Mouse (Mus musculus): ENCODE data around the gene Ptprq.

Ptprq gene

DNA sequence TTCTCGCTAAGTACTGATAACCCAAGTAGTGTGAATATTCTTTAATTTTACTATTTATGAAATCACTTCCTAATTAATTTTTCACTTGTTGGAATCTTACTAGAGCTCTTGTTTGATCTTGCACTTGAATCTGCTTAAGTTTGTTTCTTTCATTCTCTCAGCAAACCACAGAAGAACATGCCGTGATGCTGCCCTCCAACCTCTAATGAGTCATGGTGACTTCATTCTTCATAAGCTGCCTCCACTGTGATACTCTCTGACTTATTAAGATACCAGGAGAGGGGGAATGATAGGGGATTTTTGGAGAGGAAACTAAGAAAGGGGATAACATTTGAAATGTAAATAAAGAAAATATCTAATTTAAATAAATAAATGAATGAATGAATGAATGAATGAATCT is 60.7 kb downstream of the Ptprq start:
- ATAC-seq (ENCODE audit: insufficient number of reproducible peaks, low FRiP score, low TSS enrichment), result no peak

DNA sequence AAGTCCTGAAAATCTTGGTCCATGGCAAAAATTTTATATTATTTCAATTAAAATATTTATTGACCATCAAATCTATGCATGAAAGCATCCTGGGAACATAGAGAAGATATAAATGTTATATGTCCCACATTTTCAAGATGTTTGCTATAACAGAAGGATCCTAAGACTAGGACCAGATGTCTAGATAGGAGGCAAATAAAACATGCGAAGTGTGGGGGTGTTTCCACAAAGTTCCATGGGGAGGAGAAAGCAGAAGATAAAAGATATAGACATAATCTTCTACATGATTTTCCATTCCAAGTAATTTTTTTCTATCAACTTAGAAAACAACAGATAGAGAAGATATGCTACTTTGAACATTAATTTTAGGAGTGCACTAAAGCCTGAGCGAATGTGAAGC is 70.2 kb downstream of the Ptprq start:
- ATAC-seq (ENCODE audit: insufficient number of reproducible peaks, low FRiP score, low TSS enrichment), result no peak

DNA sequence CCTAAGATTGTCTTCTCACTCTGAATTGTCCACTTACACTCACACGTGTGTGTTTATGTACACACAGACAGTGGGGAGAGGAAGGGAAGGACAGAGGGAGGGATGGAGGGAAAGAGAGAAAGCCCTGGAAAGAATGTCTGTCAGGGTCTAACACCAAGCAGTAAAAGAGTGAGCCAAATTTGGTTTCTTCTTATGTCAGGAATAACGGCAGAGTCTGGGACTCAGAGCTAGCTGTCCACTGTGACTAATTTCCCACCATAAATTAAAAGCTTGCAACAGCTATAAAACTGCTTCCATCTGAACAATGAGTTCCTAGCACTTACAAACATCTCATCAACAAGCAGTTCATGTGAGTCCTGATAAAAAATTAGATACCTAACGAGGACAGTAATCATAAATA is 91.7 kb downstream of the Ptprq start:
- ATAC-seq (ENCODE audit: insufficient number of reproducible peaks, low FRiP score, low TSS enrichment), result no peak

DNA sequence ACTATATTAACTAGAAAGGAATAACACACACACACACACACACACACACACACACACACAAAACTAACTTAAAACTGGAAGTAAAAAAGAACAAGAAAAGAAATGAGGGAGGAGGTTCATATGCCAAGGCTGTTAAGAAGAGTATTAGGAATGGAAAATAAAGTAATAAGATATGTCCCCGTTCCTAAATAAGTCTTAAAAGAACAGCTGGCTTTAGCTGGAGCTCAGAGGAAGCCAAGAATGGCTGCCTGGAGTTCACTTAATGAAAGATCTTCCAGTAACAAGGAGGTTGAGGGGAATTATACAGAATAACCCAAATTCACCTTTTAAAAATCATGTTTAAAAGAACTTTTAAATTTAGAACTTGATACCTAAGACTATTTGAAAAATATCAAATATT is 93.2 kb downstream of the Ptprq start:
- no peak for ATAC-seq (ENCODE audit: insufficient number of reproducible peaks, low FRiP score, low TSS enrichment)

DNA sequence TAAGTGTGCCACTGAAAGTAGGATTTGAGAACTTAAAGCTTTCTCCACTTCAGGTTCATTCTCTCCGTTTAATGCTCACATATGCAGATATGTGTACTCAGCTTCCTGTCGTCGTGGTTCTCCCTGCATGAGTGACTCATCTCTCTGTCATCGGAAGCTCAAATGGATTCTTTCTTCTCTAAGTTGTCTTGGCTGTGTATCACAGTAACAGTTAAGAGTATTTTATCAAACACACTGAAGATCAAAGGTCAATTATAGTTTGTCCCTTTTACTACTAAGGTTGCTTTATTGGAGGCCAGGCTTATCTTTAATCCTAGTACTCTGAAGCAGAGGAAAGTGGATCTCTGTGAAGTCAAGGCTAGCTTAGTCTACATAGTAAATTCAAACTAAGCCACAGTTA is 95.6 kb downstream of the Ptprq start:
- no peak for ATAC-seq (ENCODE audit: insufficient number of reproducible peaks, low FRiP score, low TSS enrichment)

DNA sequence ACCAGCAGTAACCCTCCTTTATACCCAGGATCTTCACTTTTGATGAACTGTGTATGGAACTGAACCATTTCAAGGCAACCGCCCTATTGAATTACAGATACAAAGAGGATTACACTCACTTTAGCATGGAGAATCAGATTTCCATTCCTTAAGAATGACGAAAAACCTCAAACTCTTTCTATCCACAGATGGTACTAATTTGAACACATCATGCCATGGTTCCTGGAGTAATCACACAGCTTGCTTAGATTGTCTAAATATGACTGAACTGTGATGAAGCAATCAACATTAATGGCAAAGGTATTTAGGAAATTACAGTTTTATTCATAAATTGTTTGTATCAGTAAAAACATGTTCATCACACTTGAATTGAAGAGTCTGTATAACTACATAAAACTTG is 104.4 kb downstream of the Ptprq start:
- ATAC-seq (ENCODE audit: insufficient number of reproducible peaks, low FRiP score, low TSS enrichment), result no peak

DNA sequence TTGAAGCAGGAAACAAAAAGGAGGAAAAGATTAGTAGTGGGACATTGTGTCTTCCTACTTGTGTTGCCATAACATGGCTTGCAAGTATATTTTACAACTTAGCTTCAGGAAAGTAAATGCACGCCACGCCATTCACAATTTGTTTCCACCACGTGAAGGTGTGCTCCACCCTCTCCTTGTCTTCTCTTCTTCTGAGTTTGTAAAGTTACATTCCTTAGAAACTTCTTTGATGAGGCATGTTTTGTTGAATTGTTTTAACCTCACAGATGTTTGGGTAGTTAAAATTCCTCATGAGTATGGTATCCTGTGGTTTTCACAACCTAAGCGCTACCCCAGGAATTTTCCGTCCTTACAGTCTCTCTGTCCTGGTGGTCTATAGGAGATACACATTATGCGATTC is 118.5 kb downstream of the Ptprq start:
- no peak for ATAC-seq (ENCODE audit: insufficient number of reproducible peaks, low FRiP score, low TSS enrichment)

DNA sequence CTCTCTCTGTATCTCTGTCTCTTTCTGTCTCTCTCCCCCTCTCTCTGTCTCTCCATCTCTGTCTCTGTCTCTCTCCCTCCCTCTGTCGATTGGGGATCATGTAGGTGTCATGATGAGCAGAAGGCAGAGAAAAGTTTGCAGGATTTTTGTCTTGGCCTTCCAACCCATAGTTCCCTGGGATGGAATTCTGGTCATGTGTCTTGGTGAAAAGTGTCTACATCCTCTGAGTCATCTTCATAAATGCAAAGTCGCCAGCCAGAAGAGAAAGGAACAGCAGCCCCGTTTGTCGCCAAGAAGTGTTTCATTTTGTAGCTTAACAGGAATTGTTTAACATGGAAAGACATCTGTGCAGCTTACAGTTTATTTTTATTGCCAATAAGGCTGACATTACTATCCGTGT is 136.5 kb downstream of the Ptprq start:
- no peak for ATAC-seq (ENCODE audit: insufficient number of reproducible peaks, low FRiP score, low TSS enrichment)

DNA sequence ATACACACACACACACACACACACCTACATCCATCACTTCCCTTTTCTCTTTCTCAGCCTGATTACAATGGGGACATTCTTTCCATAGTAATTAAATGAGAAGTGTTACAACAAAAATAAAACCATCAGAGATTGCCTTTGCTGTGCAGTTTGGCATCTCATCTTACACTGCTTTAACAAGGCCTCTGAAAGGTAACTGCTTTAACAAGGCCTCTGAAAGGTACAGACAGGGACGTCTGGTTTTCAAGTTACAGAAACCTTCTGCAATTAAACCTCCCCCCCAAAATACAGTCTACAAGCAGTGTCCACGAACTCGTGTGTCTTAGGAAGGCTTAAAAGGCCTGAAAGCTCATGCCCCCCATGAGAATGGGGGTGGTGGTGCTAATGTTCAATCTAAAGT is 150.8 kb downstream of the Ptprq start:
- ATAC-seq (ENCODE audit: insufficient number of reproducible peaks, low FRiP score, low TSS enrichment), result no peak

DNA sequence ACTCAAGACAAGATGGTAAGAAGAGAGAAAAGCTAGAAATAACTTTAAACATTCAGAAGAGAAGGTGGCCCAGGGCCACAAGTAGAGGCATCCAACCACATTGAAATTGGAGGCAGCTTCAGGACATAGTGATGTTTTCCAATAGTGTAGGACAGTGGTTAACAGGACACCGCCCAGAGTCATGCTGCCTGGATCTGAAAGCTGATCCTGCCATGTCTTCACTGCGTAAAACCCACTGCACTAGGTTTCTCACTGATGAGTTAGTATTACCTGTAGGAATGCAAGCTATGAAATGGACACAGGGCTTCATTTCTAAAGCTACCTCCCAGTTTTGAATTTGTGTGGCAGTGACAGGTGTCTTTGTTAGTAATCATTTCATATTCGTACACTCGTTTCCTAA is 151.6 kb downstream of the Ptprq start:
- ATAC-seq (ENCODE audit: insufficient number of reproducible peaks, low FRiP score, low TSS enrichment), result no peak

DNA sequence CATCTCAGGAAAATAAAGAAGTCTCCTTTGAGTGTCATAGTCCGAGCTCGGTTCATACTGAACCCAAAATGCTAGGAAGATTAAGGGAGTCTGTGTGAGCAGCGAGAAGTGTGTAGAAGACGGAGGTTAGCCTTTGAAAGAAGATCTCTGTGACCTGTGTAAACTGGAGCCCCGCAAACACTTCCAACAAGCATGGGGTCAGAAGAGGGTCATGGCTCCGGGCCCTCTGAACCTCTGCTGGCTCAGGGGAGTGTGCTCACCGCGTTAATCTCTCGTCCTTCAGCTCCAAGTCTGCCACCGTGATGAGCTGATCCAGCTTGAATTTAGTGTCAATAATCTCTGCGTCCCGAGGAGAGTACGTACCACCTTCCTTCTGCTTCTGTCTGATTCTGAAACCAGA is 157.0 kb downstream of the Ptprq start:
- no peak for ATAC-seq (ENCODE audit: insufficient number of reproducible peaks, low FRiP score, low TSS enrichment)

DNA sequence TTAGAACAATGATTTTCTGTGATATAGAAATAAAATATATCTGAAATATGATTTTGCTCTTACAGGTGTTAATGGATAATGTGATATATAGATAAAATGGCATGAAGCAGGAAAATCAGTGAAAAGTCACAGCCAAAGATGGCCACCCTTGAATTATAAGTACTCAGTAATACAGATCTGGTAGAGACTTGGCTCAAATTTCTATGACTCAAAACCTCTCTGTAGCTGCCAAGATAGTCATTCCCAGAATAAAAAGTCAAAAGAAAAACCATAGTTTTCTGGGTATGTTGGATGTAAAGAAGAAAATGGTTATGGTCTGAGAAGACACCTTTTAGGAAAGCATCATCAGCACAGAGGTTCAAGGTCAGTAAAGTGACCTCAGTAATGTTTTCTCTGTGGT is 159.0 kb downstream of the Ptprq start:
- no peak for ATAC-seq (ENCODE audit: insufficient number of reproducible peaks, low FRiP score, low TSS enrichment)

DNA sequence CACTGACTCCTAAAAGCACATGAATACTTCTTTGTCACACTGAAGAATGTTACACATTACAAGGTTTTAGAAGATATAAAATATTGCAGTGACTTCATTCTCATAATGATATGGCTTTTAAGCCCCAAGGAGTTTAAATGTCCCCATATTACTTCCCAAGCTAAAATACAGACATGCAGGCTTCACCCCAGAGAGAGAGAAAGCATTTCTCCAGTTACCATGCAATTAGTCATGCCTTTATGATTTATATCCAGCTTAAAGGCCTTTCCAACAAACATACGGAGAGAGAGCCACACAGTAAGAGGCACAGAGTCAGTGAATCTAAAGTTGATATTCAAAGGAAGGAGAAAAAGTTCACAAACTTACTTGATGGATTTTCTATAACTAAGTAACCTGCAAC is 176.8 kb downstream of the Ptprq start:
- no peak for ATAC-seq (ENCODE audit: insufficient number of reproducible peaks, low FRiP score, low TSS enrichment)

DNA sequence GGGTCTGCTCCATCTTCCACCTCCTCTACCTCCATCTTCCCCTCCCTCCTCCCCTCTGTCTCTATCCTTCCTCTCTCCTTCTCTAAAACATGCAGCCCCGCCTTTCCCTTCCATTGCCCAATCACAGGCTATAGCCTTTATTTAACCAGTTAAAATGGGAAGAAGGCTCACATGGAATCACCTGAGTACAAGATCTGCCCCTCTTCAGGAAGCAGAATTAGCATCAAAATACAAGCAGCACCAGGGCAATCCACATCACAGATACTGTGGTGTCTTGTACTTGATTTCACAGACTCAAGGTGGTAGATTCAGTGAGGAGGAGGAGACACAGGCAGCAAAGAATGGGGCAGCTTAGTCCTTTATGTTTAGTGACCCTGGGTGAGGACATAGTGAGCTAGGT is 191.1 kb downstream of the Ptprq start:
- ATAC-seq (ENCODE audit: insufficient number of reproducible peaks, low FRiP score, low TSS enrichment), result no peak

DNA sequence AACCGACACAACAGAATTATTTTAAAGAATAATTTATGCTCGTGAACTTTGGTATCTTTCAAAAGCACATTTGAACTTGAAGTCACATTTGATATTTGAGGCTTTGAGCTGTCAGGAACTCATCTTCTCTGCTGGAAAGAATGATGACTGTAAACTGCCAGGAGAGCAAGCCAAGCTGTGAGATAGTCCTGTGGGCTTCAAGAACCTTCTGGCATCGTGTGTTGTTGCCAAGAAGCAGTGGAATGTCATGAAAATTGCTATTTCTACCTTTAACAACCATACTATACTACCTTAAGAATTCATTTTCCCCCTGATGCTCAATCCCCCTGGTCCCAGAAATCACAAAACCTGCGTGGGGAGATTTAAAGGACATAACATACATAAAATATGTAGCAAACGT is 200.6 kb downstream of the Ptprq start:
- ATAC-seq (ENCODE audit: insufficient number of reproducible peaks, low FRiP score, low TSS enrichment), result no peak

DNA sequence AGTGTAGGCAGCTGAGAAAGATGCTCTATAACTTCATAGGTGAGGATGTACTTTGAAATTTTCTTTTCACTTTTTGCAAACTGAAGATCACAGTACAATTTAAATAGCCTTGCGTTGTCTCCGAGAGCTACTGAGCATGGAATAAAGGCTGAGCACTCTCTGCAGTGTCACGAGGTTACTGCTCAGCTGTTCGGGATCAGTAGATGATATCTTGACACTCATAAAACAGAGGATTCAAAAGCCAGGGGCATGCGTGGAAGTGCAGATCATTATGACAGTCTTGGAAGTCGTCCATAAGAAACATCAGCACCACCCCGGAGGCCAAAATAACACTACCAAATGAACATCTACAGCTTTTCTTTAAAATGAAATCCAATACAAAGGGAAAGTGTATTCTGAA is 203.2 kb downstream of the Ptprq start:
- no peak for ATAC-seq (ENCODE audit: insufficient number of reproducible peaks, low FRiP score, low TSS enrichment)

DNA sequence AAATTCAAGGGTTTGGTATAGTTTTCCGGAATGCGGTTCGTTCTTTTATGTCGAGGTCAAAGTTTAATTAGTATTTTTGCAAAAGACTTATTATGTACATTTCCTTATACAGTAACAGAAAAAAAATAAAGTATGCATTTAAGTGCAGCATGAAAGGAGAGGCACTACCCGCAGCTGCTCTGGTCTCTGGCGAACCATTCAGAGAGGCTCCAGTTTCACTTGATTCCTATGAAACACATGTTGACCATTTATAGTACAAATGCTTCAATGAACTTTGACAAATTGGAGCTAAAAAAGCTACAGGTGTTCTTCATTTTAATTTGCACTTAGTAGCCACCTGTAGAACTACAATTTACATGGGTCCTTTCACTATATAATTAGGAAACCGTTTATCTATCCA is 205.1 kb downstream of the Ptprq start:
- no peak for ATAC-seq (ENCODE audit: insufficient number of reproducible peaks, low FRiP score, low TSS enrichment)

DNA sequence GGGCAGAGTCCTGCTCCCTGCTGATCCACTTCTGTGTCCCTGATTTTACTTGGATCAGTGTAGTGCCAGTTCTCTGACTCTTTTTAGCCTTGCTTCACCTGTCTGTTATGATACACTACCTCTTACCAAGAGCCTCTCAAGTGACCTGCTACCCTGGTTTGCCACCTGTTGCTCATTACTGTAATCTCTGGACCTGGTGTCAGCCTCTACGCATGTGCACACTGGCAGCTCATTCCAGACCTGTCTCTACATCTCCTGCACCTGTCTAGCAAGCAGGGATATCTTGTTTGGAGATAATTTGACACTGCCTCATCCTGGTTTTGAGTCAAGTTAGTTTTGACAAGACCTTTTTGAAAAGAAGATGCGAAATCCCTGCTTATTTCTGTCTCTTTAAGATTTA is 213.5 kb downstream of the Ptprq start:
- no peak for ATAC-seq (ENCODE audit: insufficient number of reproducible peaks, low FRiP score, low TSS enrichment)

DNA sequence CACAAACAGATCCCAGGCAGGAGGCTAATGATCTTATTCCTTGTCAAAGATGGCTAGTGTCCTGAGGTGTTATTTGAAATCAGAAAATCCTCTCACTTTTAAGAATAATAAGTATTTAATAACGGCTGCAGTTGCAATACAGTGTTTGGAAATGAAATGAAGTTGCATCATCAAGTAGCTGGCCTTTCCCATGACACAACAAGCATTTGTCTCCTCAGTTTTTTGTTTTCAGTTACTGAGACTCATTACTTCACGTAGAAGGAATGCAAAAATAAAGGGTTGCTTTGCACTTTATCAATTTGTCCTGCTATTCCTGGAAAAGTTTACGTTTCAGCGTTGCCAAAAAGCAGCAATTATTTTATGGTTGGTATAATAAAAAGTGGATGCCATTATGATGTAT is 216.4 kb downstream of the Ptprq start:
- ATAC-seq (ENCODE audit: insufficient number of reproducible peaks, low FRiP score, low TSS enrichment), result no peak

DNA sequence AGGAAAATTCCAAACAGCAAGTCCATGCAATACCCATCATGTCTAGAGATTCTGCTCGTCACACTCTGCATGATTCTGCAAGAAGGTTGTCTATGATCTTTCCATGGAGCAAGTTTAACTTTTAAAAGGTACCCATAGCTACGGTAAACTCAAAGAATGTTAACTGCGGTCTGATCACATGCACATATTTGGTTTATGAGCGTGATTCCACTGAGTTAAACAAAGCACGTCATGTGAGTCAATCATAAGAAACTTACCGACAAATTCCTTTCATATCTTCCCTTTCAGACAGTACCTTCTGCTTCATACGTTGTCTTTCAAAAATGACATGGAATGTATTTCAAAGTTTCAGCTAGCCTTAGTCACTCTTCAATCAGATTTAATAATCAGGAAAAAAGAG is 217.7 kb downstream of the Ptprq start:
- ATAC-seq (ENCODE audit: insufficient number of reproducible peaks, low FRiP score, low TSS enrichment), result no peak

DNA sequence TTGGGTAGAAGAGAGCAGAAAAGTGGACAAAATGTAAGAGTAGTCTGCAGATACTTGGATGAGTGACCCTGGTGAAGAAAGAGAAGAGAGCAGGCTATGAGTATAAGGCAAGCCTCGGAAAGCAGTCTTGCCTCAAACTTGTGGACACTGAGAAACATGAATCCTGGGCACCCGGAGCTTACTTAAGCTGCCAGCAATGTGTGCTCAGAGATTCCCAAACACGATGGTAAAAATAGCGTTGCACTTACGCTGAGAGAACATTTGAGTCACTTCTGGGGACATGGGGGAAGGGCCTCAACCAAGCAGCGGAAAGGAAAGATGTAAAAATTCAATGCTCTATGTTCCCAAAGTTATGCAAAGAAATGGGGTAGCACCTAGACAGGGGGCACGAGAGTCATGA is 220.2 kb downstream of the Ptprq start:
- ATAC-seq (ENCODE audit: insufficient number of reproducible peaks, low FRiP score, low TSS enrichment), result no peak

DNA sequence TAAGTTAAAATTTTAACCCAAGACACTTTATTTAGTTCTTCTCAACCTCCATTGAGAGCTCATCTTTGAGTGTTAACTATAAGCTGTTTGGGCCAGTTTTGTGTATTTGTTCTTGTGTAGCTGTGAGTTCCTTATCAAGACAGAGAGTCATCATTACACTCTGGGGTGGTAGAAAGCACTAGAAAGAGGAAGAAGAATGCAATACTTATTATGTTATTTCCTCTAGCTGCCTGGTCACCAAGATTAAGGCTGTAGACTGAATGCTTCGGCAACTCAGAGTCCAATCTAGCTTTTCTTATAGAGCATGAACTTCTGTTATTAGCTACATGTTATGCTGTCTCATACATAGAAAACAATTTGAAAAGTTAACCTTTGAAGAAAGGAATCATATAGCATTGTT is 223.4 kb downstream of the Ptprq start:
- ATAC-seq (ENCODE audit: insufficient number of reproducible peaks, low FRiP score, low TSS enrichment), result no peak

DNA sequence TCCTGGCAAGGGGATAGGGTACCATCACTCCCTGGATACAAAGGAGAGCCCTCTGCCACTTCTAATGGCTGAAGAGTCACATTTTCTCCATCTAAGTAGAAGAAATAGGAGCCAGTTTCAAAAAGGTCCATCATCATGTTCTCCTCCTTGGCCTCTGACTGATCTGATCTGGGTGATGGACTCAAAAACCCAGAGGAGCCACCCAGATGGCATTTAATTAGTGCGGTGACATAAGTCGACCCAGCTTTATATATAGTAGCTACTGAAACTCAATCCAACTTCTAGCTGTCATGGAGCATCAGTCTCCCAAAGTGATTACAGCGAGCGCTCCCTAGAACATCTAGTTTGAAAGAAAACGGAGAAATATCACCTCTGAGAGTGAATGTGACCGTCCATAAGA is 225.3 kb downstream of the Ptprq start, which contains the start of gene Myf6:
Myf6 (minus strand) TSS at position 170 of the 400 bp plus-strand sequence.
- ATAC-seq (ENCODE audit: insufficient number of reproducible peaks, low FRiP score, low TSS enrichment), result no peak

Measured in cerebellum, adult (tissue).